ENCODE assay signal across 17 mouse cellular contexts in the genomic region with DNA sequence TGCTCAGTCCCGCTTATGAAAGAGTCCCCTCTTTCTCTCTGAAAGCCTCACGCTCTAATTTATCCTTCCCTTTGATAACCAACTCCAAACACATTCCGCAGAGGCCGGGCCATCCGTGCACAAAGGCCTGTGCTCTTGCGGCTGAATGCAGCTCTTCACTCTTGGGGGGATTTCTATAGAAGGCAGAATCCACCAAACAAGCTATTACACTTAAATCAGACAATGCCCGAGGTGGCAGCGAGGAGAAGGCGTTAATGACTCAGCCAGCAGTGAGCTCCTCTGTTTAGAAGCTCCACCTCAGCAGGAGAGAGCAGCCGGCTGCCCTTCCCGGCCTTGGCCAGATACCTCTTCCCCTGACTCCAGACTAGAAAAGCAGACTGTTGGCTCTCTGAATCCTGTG.
A peak's percentile ranks its signal among the peaks of the same experiment; 100 is the strongest.
DNase-seq lines count a peak whose midpoint lies in the region; ATAC-seq lines count a peak whose summit lies in the region.
"Had no signal": no experiment of that assay in that cellular context is flagged by ENCODE, and none has a peak within 500 bp of the region (broad histone marks: within the 10 kb centered on the region; RNA-seq: fewer than 3 reads in every experiment).

No protein-coding gene starts in this region.

- H3K4me3 ChIP-seq in hindbrain, embryonic 12.5 days = no peak overlapping the region
- no peak overlapping the region for H3K4me3 ChIP-seq in hindbrain, embryonic 13.5 days
- no peak overlapping the region for H3K4me3 ChIP-seq in midbrain, embryonic 12.5 days
- H3K4me3 ChIP-seq: limb, embryonic 12.5 days; liver, embryonic 15.5 days; stomach, embryonic 15.5 days had no signal

- peaks cover 30% of the 10 kb centered on the region for H3K4me1 ChIP-seq in hindbrain, embryonic 12.5 days
- H3K4me1 ChIP-seq in hindbrain, embryonic 13.5 days (replicated peaks) = peaks cover 28% of the 10 kb centered on the region
- peaks cover 38% of the 10 kb centered on the region for H3K4me1 ChIP-seq in midbrain, embryonic 12.5 days
- H3K4me1 ChIP-seq: liver, embryonic 15.5 days had no signal

- H3K9me3 ChIP-seq in hindbrain, embryonic 12.5 days (replicated peaks) = no peaks in the 10 kb centered on the region
- H3K9me3 ChIP-seq in hindbrain, embryonic 13.5 days = no peaks in the 10 kb centered on the region
- H3K9me3 ChIP-seq in midbrain, embryonic 12.5 days = no peaks in the 10 kb centered on the region
- H3K9me3 ChIP-seq: limb, embryonic 12.5 days; liver, embryonic 15.5 days; stomach, embryonic 15.5 days had no signal

- no peak for ATAC-seq in hindbrain, embryonic 12.5 days (ENCODE audit: low FRiP score)
- ATAC-seq in hindbrain, embryonic 13.5 days (ENCODE audit: low FRiP score) = no peak
- no peak for ATAC-seq in midbrain, embryonic 12.5 days (ENCODE audit: low FRiP score, low read depth)
- ATAC-seq: CD4-positive, CD25-positive, alpha-beta regulatory T cell, adult 4 months had no signal

- H3K4me2 ChIP-seq in hindbrain, embryonic 12.5 days (replicated peaks) = peak overlapping the region; percentile 2; the same call in 1 of the 2 replicates
- H3K4me2 ChIP-seq in hindbrain, embryonic 13.5 days = no peak overlapping the region
- peak overlapping the region; percentile 3 for H3K4me2 ChIP-seq in midbrain, embryonic 12.5 days (replicated peaks)
- H3K4me2 ChIP-seq: limb, embryonic 12.5 days; liver, embryonic 15.5 days; stomach, embryonic 15.5 days had no signal

- WGBS in hindbrain, embryonic 12.5 days = 11% methylated on average over 11 of the region's 11 CpGs
- WGBS in hindbrain, embryonic 13.5 days = 4% methylated on average over 11 of the region's 11 CpGs
- WGBS in midbrain, embryonic 12.5 days = 2% methylated on average over 11 of the region's 11 CpGs

- peaks cover 32% of the 10 kb centered on the region for H3K27me3 ChIP-seq in hindbrain, embryonic 12.5 days
- H3K27me3 ChIP-seq in hindbrain, embryonic 13.5 days = peaks cover 23% of the 10 kb centered on the region
- peaks cover 58% of the 10 kb centered on the region for H3K27me3 ChIP-seq in midbrain, embryonic 12.5 days

- DNase-seq in R1 (ENCODE audit: low read depth, low spot score) = peak; percentile 38
- peak; percentile 54 for DNase-seq in embryo, embryonic 11 days
- DNase-seq in thymus, adult 18-20 months = no peak
- DNase-seq in layer of hippocampus, adult 9-11 months = no peak
- DNase-seq: heart, adult 18-20 months; heart, postnatal 36 days; kidney, adult 8-10 months; kidney, postnatal 4 days; lung, postnatal 14 days; thymus, postnatal 36 days had no signal

- peak overlapping the region; percentile 18; the same call in 1 of the 2 replicates for H3K27ac ChIP-seq in hindbrain, embryonic 12.5 days
- no peak overlapping the region for H3K27ac ChIP-seq in hindbrain, embryonic 13.5 days
- H3K27ac ChIP-seq in midbrain, embryonic 12.5 days (replicated peaks) = no peak overlapping the region; the same call in 1 of the 2 replicates
- H3K27ac ChIP-seq: limb, embryonic 12.5 days; liver, embryonic 15.5 days; stomach, embryonic 15.5 days had no signal

- H3K36me3 ChIP-seq in hindbrain, embryonic 12.5 days = no peaks in the 10 kb centered on the region
- H3K36me3 ChIP-seq in hindbrain, embryonic 13.5 days = no peaks in the 10 kb centered on the region
- H3K36me3 ChIP-seq in midbrain, embryonic 12.5 days = no peaks in the 10 kb centered on the region
- H3K36me3 ChIP-seq: limb, embryonic 12.5 days; liver, embryonic 15.5 days; stomach, embryonic 15.5 days had no signal

- H3K9ac ChIP-seq in hindbrain, embryonic 12.5 days = no peak overlapping the region
- H3K9ac ChIP-seq in hindbrain, embryonic 13.5 days = no peak overlapping the region
- H3K9ac ChIP-seq in midbrain, embryonic 12.5 days (replicated peaks) = no peak overlapping the region
- H3K9ac ChIP-seq: limb, embryonic 12.5 days; liver, embryonic 15.5 days; stomach, embryonic 15.5 days had no signal

Comparison
In these comparisons a context has a peak if more than half of its experiments do, and no peak if none do; other contexts are left out.
1. DNase-seq: peak in R1 (single experiment) and embryo, embryonic 11 days (single experiment); none in thymus, adult 18-20 months (0 of 2) and layer of hippocampus, adult 9-11 months (single experiment).